Mouse (Mus musculus) left cerebral cortex, postnatal 10 days (tissue): ENCODE measurements at regions not wholly inside any gene's neighbourhood (a gene's known extent, or its start where the extent isn't known, plus 50 kb on each side); places are given as distances from the start of the nearest gene placed in this dataset.

Source experiments
- DNase-seq, 2 experiments: peaks; one replicate each; pipeline ENCODE4 v3.0.0; 2021 to 2022; ENCODE audit warnings: low spot score in 2 of 2, mixed read lengths in 1 of 2; ENCODE audit errors: extremely low spot score in 1 of 2
- intact Hi-C: fragments of 180-260 bp; cut with DNase I; formaldehyde crosslinking; loops from one replicate; pipeline ENCODE4 v1.15.1; 2025

GRCm38 (mm10) chr4:34462591-34462990 lies 88.1 kb upstream of the Akirin2 start:
- intact Hi-C loops, result no loop called here
- DNase-seq, result no peak

GRCm38 (mm10) chr4:34465845-34466244 lies 84.9 kb upstream of the Akirin2 start:
- no peak for DNase-seq
- intact Hi-C loops, result no loop called here

- no peak for DNase-seq
Measured at GRCm38 (mm10) chr4:34466309-34466708, 84.4 kb upstream of the Akirin2 start.

GRCm38 (mm10) chr4:34468096-34468495 lies 82.6 kb upstream of the Akirin2 start:
- intact Hi-C loops, result no loop called here
- DNase-seq, result no peak

More at GRCm38 (mm10) chr4:34466309-34466708, 84.4 kb upstream of the Akirin2 start:
- intact Hi-C loops, result no loop called here

GRCm38 (mm10) chr4:34475792-34476448 lies 74.8 kb upstream of the Akirin2 start:
- intact Hi-C loops, result no loop called here
- no peak for DNase-seq

GRCm38 (mm10) chr4:34484273-34484672 lies 66.5 kb upstream of the Akirin2 start:
- intact Hi-C loops, result no loop called here
- no peak for DNase-seq

GRCm38 (mm10) chr4:34485574-34485973 lies 65.2 kb upstream of the Akirin2 start:
- DNase-seq, result no peak
- intact Hi-C loops, result no loop called here

- intact Hi-C loops, result no loop called here
- DNase-seq, result no peak
Measured at GRCm38 (mm10) chr4:34494961-34495723, 55.6 kb upstream of the Akirin2 start.

- intact Hi-C loops, result no loop called here
- no peak for DNase-seq
Measured at GRCm38 (mm10) chr4:34498325-34498724, 52.4 kb upstream of the Akirin2 start.

- DNase-seq, result no peak
- intact Hi-C loops, result no loop called here
Measured at GRCm38 (mm10) chr4:34498781-34499180, 52.0 kb upstream of the Akirin2 start.

- DNase-seq, result no peak
- intact Hi-C loops, result no loop called here
Measured at GRCm38 (mm10) chr4:34499731-34500130, 51.0 kb upstream of the Akirin2 start.
